Mouse (Mus musculus) spleen, postnatal 10 days (tissue): ENCODE data around the gene 4933411K16Rik.
A peak's percentile ranks its signal among the peaks of the same experiment; 100 is the strongest.

ENCODE experiments used
- DNase-seq, 2 experiments: peaks; one replicate each; pipeline ENCODE4 v3.0.0; 2021 to 2022; ENCODE audit warnings: low spot score in 2 of 2

Gene 4933411K16Rik

DNA sequence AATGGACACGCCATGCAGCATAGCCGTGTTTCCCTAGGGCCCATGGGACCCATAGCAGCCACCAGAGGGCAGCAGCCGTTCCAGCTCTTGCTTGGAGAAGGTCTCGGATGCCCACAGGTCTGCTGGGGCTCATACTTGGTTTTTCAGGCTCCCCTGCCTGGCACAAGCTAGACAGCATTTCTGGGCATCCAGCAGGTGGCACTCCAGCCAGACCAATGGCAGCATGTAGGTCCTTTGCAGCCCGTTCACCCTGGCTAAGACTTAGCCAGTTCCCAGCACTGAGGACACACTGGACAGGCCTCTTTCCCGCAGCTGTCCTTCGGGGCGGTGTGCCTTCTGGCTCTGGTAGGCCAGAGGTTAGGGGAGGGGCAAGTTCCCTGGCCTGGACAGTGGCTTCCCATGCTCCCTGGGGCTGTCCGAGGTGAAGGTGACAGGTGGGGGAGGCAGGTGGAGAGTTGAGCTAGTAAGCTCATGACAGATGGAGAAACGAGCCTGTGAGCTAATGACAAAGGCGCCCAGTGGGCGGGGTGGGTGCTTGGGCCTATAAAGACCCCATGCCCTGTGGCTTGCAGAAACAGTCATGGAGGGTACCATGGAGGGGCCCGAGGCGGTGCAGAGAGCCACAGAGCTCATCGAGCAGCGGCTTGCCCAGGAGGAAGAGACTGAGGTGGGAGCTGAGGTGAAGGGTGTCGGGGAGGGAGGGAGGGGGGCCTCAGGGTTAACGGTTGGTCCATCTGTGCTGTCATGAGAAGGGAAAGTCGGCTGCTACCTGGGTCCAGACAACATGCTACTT lies 16.4 kb upstream of the 4933411K16Rik start, which contains the start of gene Ankrd2:
Ankrd2 (plus strand) TSS at position 545 of the 793 bp plus-strand sequence.
- DNase-seq: peak; percentile 47 to 83

DNA sequence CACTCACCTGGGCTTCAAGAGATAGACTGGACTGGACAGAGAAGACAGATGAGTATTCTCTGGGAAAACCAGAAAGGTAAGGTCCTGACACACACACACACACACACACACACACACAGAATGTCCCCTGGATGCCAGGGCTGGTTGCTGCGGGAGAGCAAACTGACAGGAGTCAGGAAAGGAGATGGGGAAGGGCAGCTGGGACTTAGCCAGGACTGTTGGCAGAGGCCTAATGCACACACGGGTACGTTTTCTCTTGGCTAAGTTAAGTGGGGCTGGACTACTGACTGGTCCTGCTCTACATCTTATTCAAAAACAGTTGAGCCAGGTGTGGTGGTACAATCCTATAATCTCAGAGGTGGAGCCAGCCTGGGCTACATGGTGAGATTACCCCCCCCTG lies 15.7 kb upstream of the 4933411K16Rik start:
- DNase-seq: no peak

DNA sequence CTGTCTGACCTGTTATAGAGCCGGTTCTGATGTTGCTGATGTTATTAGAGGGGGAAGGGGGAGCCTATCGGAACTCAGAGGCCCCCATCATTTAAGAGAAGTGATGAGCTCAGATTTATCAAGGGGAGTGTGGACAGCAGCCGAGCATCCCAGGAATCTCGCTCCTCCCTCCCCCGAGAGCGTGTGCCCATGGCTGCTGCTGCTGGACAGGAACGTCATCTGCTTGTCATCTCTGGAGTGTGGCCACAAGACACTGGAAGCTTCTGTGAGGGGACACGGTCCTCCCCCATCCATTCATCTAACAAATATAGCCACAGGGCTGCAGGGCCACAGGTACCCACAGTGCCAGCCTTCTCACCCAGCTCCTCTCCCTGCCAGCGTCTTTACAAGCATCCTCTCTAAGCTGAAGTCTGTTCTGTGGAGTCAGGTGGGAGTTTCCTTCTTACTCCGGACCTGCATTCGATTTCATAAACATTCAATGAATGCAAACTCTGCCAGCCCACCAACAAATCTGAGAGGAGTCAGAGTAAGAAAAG lies 14.8 kb upstream of the 4933411K16Rik start:
- no peak for DNase-seq

DNA sequence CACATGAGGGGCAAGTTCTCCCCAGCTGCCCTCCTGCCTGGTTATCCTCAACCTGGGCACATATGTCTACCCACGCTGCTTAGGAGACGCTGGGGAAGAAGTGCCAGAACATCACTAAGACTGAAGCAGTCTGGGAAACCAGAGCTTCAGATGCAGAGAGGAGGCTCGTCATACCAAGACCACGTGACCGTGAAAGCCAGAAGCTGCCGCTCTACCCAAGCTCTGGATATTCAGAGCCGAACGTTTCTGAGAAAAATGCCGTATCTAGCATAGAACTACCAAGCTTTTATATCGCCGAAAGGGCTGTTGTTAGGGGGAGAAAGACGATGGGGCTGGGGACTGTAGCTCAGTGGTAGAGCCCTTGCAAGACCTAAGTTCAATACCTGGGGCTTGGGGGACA lies 13.7 kb upstream of the 4933411K16Rik start:
- no peak for DNase-seq

DNA sequence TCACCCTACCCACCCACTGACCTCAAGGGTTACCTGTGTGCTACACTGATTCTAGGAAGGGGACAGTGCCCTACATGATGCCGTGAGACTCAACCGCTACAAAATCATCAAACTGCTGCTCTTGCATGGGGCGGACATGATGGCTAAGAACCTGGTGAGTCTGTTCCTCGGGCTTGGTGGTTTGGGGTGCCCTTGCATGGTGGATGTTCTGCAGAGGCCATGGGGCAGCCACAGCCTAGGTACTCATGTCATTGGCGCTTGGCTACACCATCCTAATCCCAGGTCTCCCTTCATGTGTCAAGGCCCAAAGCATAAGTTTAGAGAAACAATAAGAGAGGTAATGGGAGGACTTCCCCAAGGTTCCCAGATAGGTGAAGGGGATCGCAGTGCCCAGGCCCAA lies 8.1 kb upstream of the 4933411K16Rik start:
- no peak for DNase-seq

DNA sequence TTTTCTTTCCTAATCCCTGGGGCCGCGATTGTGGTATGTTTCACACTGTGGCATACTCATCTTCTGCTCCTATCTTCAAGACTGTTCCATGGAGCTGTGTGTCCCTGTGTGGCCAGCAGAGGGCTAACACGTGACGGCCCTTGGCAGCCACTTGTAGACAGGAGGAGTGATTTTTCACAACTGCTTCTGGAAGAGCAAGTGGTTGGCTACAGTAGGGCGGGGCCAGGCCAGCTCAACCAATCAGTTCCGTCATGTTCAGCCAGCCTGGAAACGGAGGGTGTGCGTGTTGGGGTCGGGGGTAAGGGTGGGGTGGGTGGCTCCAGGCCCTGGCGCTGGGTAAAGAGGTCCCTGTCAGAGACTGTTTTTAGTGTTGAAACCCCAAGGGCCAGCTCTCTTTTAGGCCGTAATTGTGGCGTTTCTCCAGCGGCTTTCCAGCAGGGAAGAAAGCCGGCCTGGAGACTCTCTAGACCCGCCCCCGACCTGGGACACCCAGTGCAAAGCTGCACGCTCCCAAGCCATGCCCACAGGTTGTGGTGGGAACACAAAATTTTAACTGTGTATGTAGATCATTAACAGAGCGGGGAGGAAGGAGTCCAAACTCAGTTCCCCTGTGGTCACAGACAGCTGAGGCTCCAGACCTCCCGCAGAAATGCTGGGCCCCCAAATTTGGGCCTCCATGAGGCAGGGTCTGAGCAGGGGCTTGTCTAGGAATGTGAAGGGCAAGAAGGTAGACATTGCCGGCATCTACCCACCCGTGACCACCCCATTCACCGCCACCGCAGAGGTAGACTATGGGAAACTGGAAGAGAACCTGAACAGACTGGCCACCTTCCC lies 6.6 kb upstream of the 4933411K16Rik start, which contains the start of gene Hoga1:
Hoga1 (plus strand) TSS at position 342 of the 834 bp plus-strand sequence.
- DNase-seq: peak; percentile 15 to 70

DNA sequence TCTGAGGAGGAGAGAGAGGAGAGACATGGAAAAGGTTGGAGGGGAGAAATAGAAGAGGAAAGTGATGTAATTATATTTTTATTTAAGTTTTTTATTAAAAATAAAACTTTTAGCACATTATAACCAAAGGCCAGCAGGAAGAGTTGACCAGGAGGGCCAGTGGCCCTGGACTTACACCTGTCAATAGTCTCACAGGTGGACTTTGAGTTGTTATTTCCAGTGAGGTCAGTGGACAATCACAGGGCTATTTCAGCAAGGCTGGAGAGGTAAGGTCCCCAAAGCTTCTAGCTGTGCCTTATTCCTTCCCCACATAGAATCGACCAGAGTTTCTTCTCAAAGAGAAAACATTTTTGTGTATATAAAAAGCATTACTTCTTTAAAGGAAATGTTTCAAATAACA lies 1.8 kb upstream of the 4933411K16Rik start:
- DNase-seq: no peak

DNA sequence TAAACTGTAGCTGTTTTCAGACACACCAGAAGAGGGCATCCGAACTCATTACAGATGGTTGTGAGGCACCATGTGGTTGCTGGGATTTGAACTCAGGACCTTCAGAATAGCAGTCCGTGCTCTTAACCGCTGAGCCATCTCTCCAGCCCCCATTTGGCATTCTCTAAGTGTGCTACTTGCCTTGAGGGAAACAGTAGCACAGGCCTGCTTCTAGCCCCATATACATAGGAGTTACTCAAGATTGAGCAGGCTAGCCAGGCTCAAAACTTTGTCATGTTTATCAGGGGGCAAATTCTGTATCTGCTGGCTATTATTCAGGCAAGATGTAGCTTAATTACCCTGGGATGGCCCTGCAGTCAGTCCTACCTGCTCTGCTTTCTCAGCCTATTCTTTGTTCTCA lies 697 bp upstream of the 4933411K16Rik start:
- no peak for DNase-seq

DNA sequence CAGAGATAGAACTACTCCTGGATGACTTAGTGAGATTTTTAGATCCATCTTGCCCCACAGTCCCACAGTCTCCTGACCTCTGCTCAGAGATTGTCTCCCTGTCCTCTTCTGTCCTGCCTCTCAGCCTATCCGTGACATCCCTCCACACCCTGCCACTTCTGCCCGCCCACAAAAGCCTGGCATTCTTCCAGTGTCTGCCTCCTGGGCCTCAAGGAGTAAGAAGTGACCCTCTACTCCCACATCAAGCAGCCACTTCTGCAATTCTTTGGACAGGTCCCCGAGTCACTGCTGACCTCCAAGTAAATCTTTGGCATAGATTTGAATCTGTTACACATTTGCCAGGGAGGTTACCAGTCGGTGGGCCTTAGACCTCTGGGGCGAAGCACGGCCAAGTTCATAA lies 2.2 kb downstream of the 4933411K16Rik start:
- no peak for DNase-seq

DNA sequence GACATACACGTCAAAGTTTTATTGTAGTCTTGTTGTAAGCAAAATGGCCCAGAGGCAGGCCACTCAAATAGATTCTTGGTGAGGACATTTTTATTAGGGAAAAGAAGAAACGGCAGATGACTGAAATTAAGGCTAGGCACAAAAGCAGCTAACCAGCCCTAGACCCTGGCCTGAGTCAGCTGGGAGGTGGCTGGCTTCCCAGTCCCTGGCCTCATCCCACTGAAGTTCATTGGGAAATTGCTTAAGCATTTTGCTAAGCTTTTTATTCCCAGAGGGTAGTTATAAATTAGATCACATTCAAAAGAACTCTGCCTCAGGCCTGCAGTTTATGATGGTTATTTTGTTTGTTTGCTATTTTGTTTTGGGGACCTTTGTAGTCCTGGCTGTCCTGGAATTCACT lies 3.8 kb downstream of the 4933411K16Rik start:
- DNase-seq: no peak

DNA sequence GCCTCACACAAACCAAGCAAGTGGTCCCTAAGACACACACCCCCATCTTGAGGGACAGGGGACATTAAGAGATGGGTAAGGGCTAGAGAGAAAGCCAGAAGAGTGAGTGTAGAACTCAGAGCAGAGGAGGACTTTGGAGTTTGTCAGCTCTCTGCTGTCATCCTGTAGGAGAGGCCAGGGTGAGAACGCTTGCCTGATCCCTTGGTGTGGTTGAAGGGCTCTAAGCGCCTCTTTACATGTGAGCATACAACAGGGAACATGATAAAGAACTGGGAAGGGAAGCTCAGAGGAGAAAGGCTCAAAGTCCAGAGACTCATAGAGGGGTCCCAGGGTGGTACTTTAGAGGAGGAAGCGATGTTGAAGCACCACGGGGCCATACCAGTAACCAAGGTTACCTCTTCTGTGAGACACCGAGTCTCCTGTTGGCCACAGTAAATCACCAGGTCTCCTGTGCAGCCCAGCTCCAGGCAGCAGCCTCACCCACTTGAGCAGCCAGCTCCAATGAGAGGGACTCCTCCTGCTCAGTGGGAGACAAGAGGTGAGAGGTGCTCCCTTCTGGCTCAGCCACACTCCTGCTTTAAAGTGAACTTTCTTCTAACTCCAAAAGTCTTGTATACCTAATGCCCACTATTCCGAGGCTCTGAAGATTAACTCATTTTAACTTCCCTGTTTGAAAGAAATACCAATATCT lies 4.8 kb downstream of the 4933411K16Rik start:
- DNase-seq: no peak

DNA sequence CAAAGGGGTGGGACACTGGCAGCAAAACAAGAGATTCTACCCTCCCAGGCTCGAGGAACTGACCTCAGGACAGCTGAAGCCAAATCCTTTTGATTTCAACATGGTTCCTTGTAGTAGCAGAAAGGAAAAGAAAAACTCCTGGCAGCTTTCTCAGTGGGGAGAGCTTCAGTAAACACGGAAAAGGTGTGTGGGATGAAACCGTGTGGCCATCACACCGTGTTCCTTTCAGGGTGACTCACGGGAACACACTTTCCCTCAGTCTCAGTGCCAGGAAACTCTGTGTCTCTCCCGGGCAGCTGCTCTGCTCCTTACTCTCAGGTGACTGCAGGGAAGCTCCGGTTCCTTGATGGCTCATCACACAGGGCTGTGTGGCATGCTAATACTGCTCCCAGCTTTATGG lies 6.4 kb downstream of the 4933411K16Rik start:
- no peak for DNase-seq

DNA sequence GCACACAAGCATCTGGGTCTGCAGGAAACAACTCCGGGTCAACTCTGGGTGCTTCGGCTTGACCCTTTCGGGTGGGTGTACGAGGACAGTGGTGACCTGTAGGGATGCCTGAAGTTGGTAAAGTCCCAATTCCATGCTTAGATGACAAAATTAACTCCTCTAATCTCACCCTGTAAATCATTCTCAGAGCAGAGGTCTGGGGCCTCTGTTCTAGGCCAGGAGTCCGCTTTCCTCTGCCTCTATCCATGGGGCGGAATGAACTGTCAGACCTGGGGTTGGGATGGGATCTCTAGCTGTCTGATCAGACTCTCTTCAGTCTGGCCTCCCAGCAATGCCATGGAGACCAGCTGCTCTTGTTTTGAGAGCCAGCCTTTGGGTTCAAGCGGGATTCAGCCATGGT lies 9.4 kb downstream of the 4933411K16Rik start:
- no peak for DNase-seq

DNA sequence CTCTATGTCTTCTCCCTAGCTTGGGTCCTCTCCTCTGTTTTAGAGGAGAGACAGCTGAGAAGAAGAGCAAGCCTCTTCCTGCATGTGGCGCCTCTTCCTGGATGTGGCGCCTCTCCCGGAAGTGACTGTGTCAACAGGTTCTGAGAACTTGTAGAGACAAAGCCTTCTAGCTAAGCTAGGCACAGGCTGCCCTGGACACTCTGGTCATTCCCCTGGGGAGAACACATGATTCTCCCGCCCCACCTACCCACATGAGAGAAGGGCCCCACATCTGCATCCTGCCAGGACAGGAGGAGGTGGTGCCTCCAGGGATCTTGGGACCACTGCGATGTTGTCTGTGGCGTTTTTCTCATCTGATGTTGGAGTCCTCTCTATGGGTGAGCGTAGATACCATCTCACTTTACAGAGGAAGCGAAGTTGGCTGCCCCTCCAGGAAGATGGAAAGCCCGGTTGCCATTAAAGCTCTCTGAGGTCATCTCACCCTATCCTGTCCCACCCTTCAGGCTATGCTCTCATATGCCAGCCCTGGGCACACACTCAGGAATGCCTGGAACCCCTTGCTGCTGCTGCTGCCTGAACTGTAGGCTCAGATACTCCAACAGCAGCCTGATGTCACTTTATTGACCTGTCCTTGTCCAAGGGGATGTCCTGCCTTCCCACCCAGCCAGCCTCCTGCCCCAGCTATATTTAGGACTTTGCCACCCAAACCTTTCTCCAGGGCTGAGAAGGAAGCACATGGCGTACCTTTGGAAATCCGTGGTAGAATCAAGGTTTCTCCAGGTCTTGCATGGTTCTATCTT lies 16.6 kb downstream of the 4933411K16Rik start:
- DNase-seq: no peak

DNA sequence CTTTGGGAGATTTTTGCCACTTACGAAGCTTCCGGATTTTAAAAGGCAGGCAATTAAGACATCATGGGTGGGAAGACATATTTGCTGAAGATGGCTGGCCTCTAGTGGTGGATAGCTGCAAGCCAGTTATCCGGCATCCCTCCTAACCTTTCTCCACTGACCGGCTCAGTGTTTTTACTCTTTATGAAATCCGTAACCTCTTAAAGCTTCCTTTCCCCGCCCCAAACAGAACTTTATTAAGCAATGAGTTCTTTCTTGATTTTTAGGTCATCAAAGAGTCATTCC lies 17.1 kb downstream of the 4933411K16Rik start:
- DNase-seq: no peak

DNA sequence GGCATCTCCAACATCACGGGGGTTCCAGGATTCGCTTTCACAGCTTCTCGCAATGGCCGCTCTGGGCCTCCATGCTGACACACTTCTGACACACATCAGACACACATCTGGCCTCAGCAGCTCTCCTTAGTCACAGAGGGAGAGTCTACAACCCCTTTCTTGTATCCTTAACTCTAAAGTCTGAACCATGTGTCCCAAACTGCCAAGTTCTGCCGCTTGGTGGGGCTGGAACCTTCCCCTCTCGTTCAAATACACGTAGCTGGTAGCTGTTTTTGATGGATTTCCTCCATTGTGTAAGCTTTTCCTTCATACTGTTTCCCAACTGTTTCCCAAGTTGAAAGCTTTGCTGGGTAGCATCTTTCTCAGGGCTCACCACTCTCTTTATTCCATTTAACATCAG lies 19.2 kb downstream of the 4933411K16Rik start:
- DNase-seq: no peak

DNA sequence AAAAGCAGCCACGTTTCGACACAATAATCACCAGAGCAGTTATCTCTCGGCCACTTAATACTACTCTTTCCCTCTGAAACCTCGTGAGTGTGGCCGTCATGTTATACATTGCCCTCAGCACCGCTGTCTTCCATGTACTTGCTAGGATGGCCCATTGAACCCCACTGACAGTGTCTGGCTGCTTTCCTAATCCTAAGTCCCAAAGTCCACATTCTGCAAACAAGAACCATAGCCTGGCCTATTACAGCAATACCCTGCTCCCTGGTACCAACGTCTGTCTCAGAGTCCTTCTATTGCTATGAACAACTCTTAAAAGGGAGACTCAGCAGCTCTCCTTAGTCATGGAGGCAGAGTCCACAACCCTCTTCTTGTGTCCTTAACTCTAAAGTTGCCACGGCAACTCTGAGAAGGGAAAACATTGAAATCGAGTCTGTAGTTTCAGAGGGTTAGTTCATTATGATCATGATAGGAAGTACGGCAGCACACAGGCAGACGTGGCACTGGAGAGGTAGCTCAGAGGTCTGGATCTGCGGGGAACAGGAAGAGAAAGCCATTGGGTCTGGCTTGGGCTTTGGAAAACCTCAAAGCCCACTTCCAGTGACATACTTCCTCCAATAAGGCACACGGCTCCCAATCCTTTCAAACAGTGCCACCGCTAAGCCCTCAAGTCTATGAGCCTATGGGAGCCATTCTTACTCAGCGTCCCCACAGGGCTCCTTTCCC lies 20.0 kb downstream of the 4933411K16Rik start:
- DNase-seq: no peak

DNA sequence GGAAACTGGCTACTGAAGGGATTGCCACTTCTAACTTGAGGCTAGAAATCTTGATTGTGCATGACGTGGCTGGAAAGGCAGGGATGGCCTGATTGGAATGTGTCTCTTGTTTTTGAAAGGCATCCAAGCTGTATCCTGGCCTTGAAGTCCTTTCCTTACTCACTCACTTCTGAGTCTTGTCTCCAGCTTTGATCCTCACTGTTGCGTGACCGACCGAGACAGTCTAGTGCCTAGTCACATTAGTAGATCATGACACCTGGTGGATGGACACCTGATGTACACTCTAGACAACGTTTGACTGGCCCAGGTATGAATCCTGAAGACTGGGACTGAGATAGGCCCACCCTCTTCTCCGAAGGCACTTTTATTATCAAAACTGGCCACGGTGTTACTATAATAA lies 20.8 kb downstream of the 4933411K16Rik start:
- DNase-seq: no peak

DNA sequence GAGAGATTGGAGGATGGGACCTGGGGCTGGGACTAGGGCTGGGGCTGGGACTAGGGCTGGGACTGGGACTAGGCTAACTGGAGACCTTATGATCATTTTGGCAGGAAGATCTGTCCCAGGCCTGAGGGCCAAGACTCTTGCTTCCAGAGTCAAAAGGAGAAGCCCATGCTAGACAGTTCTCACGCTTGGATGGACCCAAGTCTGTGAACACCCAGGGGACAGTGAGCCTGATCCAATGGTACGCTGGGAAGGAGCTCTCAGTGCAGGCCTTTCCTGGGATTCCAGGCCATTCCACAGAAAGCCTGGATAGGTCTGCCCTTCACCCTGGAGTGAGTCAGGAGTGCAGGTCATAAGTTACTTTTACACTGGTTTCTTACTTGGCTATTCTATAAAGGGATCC lies 23.0 kb downstream of the 4933411K16Rik start:
- no peak for DNase-seq

DNA sequence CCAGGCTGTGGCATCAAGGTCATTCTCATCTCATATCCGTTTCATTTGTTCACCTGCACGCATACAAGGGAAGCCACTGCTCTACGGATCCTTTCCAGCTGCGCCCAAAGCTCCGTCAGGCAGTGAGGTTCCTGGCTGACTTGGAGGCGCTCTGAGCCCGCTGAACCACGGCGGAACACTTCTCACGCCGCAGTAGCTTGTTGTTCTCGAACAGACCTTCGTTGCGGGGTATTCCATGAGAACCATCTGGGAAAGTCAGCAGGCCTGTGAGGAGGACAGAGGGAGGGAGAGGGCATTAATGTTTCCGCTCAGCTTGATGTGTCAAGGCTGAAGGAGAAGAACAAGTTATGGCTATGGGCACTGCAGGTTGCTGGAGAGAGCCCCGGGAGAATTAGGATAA lies 23.9 kb downstream of the 4933411K16Rik start:
- DNase-seq: no peak

DNA sequence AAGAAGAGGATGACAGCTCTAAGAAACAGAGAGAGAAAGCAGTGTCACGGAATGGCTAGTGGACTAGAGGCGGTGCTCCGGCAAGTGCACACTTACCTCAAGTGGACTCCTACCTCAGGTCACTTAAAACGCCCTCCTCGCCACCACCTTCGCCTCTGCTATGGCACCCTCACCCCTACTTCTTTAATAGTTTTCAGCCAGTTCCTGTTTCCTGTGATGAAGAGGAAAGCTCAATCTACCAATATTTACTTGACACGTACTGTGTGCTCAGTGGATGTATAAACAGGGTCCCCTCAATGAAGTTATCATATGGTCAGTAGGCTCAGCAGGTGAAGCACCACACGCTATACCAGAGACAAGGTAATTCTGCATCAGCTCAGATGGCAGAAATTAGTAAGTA lies 26.5 kb downstream of the 4933411K16Rik start:
- DNase-seq: no peak
